Mouse (Mus musculus): ENCODE measurements around the gene Umodl1. TPM values are rescaled to one million over a fixed set of nuclear protein-coding genes. Genes with fewer than 3 reads are reported as not detected.

Gene Umodl1
- total and polyA plus RNA-seq, 3 experiments: 1.0 to 4.5 (median 1.6) TPM

DNA sequence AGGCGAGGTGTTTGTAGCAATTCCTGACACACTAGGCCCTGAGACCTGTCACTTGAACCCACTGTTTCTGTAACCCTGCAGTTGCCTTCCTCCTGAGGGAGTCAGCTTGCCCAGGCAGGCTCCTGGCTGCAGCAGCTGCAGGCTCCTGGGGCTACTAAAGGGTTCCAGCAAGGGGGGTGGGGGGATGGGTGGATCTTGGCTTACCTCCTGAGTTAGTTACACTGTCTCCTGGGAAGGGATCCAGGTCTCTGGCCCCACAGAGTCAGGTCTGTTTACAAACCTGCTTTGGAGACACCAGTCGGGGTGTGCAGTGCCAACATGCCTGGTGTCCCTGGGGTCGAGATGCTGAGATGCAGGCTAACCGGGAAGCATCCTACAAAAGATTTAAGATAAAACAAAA lies 15.5 kb downstream of the Umodl1 start:
- H3K36me3 ChIP-seq (replicated peaks in 1 of 2; ENCODE audit: control insufficient read depth in 1 of 2, insufficient read depth in 1 of 2, low read length in 1 of 2): no peaks in the 10 kb centered on the region
- H3K79me2 ChIP-seq (replicated peaks; ENCODE audit: control insufficient read depth, extremely low read depth, insufficient read depth, poor library complexity, severe bottlenecking): no peaks in the 10 kb centered on the region
- dilution Hi-C loops (cut with MboI; ENCODE audit: extremely low pct_ligation_motif_present, extremely low pct_unique_long_range_greater_than_20kb, low sequenced_read_pairs) (no loop called here), in situ Hi-C loops (cut with MboI; ENCODE audit: low pct_ligation_motif_present, low pct_unique_long_range_greater_than_20kb, low sequenced_read_pairs) (no loop called here)
- peaks cover 2 to 3% of the 10 kb centered on the region in 2 experiments; a peak in 3 of 4 replicates for H3K4me1 ChIP-seq (ENCODE audit: control insufficient read depth in 1 of 2, insufficient read depth in 2 of 2)
- H3K9me3 ChIP-seq (replicated peaks; ENCODE audit: low read length): no peaks in the 10 kb centered on the region
- H3K4me3 ChIP-seq (replicated peaks in 1 of 3; ENCODE audit: low read depth in 2 of 3, low read length in 2 of 3, poor library complexity in 1 of 3): no peak overlapping the region
- no peak for DNase-seq (ENCODE audit: extremely low read depth)
- TF ChIP-seq JUN (IDR thresholded peaks at IDR 0.05; ENCODE audit: insufficient read depth, low read depth, low read length): no peak
- H3K4me2 ChIP-seq (ENCODE audit: insufficient read depth, low read depth, poor library complexity, severe bottlenecking): no peak overlapping the region
- H3K27me3 ChIP-seq (replicated peaks): peaks cover 3% of the 10 kb centered on the region
- H3K9ac ChIP-seq (ENCODE audit: insufficient read depth, low read depth): no peak overlapping the region
- H3K27ac ChIP-seq (ENCODE audit: insufficient read depth, low read depth): no peak overlapping the region

DNA sequence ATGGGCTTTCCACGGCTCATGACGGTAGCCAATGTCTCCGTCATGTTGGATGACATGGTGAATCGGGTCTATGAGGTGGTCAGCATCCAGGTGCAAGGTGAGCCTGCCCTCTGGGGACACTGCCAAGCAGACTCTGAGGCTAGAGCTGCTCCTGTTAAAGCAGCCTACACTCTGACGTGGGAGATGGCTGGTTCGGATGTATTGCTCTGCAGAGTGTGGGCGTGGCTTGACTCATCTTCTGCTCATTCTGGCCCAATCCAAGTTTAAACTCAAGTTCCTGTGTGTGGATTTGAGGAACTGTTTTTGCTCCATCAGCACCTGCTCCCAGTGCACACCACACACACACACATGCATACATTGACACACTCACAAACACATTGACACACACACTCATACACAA lies 17.4 kb downstream of the Umodl1 start:
- H3K4me2 ChIP-seq (ENCODE audit: insufficient read depth, low read depth, poor library complexity, severe bottlenecking): no peak overlapping the region
- no peak overlapping the region for H3K9ac ChIP-seq (ENCODE audit: insufficient read depth, low read depth)
- H3K9me3 ChIP-seq (replicated peaks; ENCODE audit: low read length): peaks cover 2% of the 10 kb centered on the region
- no peaks in the 10 kb centered on the region for H3K79me2 ChIP-seq (replicated peaks; ENCODE audit: control insufficient read depth, extremely low read depth, insufficient read depth, poor library complexity, severe bottlenecking)
- H3K4me1 ChIP-seq (ENCODE audit: control insufficient read depth in 1 of 2, insufficient read depth in 2 of 2): peaks cover 2 to 3% of the 10 kb centered on the region in 2 experiments; a peak in 3 of 4 replicates
- no peak for TF ChIP-seq BHLHE40 (IDR thresholded peaks at IDR 0.05; ENCODE audit: low read depth, low read length)
- no peak for TF ChIP-seq MEF2A (IDR thresholded peaks at IDR 0.05; ENCODE audit: borderline replicate concordance, low read depth, low read length)
- no peak for TF ChIP-seq MAFK (IDR thresholded peaks at IDR 0.05; ENCODE audit: insufficient replicate concordance, low read length)
- no peak for TF ChIP-seq ZKSCAN1 (IDR thresholded peaks at IDR 0.05; ENCODE audit: borderline replicate concordance, low read depth, low read length)
- no peak for TF ChIP-seq CHD1 (IDR thresholded peaks at IDR 0.05; ENCODE audit: low read depth, low read length)
- H3K36me3 ChIP-seq (replicated peaks in 1 of 2; ENCODE audit: control insufficient read depth in 1 of 2, insufficient read depth in 1 of 2, low read length in 1 of 2): no peaks in the 10 kb centered on the region
- H3K27ac ChIP-seq (ENCODE audit: insufficient read depth, low read depth): no peak overlapping the region
- in situ Hi-C loops (cut with MboI; ENCODE audit: low pct_ligation_motif_present, low pct_unique_long_range_greater_than_20kb, low sequenced_read_pairs): no loop called here
- no peak for DNase-seq (ENCODE audit: extremely low read depth)
- no peak overlapping the region for H3K4me3 ChIP-seq (replicated peaks in 1 of 3; ENCODE audit: low read depth in 2 of 3, low read length in 2 of 3, poor library complexity in 1 of 3)
- H3K27me3 ChIP-seq (replicated peaks): peaks cover 16% of the 10 kb centered on the region
- dilution Hi-C loops (cut with MboI; ENCODE audit: extremely low pct_ligation_motif_present, extremely low pct_unique_long_range_greater_than_20kb, low sequenced_read_pairs): no loop called here

DNA sequence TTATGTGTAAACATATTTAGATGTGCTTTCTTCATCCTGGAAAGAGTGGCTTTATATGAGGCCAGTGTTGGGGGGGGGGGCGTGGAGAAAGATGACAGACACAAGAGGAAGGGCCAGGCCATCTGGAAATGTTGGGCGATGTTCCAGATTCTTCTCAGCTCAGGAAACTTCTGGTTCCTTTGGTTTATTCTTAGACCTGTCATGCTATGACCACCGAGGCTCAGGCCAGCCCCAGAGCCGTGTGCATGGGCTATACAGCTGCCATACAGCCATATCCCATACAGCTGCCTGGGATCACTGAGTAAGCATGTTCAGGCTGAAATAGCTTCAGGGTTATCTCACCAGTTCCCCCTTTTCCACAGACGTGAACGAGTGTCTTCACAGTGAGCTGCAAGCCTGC lies 18.9 kb downstream of the Umodl1 start:
- H3K9me3 ChIP-seq (replicated peaks; ENCODE audit: low read length): peaks cover 2% of the 10 kb centered on the region

More for the DNA sequence above, 18.9 kb downstream of the Umodl1 start:
- dilution Hi-C loops (cut with MboI; ENCODE audit: extremely low pct_ligation_motif_present, extremely low pct_unique_long_range_greater_than_20kb, low sequenced_read_pairs): no loop called here
- peaks cover 27% of the 10 kb centered on the region for H3K27me3 ChIP-seq (replicated peaks)
- TF ChIP-seq SMC3 (IDR thresholded peaks at IDR 0.05; ENCODE audit: low read depth, low read length): no peak
- TF ChIP-seq JUND (conservative IDR thresholded peaks at IDR 0.05; ENCODE audit: low read depth, low read length): no peak
- no peak for TF ChIP-seq TCF12 (IDR thresholded peaks at IDR 0.05; ENCODE audit: low read depth, low read length)
- no peak for TF ChIP-seq RCOR1 (conservative IDR thresholded peaks at IDR 0.05; ENCODE audit: low read depth, low read length)
- TF ChIP-seq NELFE (IDR thresholded peaks at IDR 0.05; ENCODE audit: low read depth, low read length): no peak
- no peak for TF ChIP-seq BHLHE40 (IDR thresholded peaks at IDR 0.05; ENCODE audit: low read depth, low read length)
- no peak for TF ChIP-seq ZKSCAN1 (IDR thresholded peaks at IDR 0.05; ENCODE audit: borderline replicate concordance, low read depth, low read length)
- no peak for TF ChIP-seq CHD2 (IDR thresholded peaks at IDR 0.05; ENCODE audit: low read length)
- TF ChIP-seq POLR2AphosphoS2 (IDR thresholded peaks at IDR 0.05; ENCODE audit: low read depth, low read length): no peak
- TF ChIP-seq GABPA (IDR thresholded peaks at IDR 0.05; ENCODE audit: insufficient replicate concordance, low read depth, low read length): no peak
- no peak for TF ChIP-seq ZNF384 (IDR thresholded peaks at IDR 0.05; ENCODE audit: low read depth, low read length)
- no peak for TF ChIP-seq NRF1 (IDR thresholded peaks at IDR 0.05; ENCODE audit: low read depth, low read length)
- no peak for TF ChIP-seq MAX (IDR thresholded peaks at IDR 0.05; ENCODE audit: low read length)
- TF ChIP-seq ZMIZ1 (IDR thresholded peaks at IDR 0.05; ENCODE audit: low read depth, low read length): no peak
- TF ChIP-seq MYC (IDR thresholded peaks at IDR 0.05; ENCODE audit: low read depth, low read length): no peak
- no peak for TF ChIP-seq SIN3A (IDR thresholded peaks at IDR 0.05; ENCODE audit: low read length)
- no peak for TF ChIP-seq JUN (IDR thresholded peaks at IDR 0.05; ENCODE audit: insufficient read depth, low read depth, low read length)
- no peak overlapping the region for H3K9ac ChIP-seq (ENCODE audit: insufficient read depth, low read depth)
- H3K79me2 ChIP-seq (replicated peaks; ENCODE audit: control insufficient read depth, extremely low read depth, insufficient read depth, poor library complexity, severe bottlenecking): no peaks in the 10 kb centered on the region
- no peak overlapping the region for H3K27ac ChIP-seq (ENCODE audit: insufficient read depth, low read depth)
- H3K4me1 ChIP-seq (ENCODE audit: control insufficient read depth in 1 of 2, insufficient read depth in 2 of 2): peaks cover 2 to 3% of the 10 kb centered on the region in 2 experiments; a peak in 3 of 4 replicates
- no peaks in the 10 kb centered on the region for H3K36me3 ChIP-seq (replicated peaks in 1 of 2; ENCODE audit: control insufficient read depth in 1 of 2, insufficient read depth in 1 of 2, low read length in 1 of 2)
- no peak overlapping the region for H3K4me2 ChIP-seq (ENCODE audit: insufficient read depth, low read depth, poor library complexity, severe bottlenecking)
- no peak for DNase-seq (ENCODE audit: extremely low read depth)
- in situ Hi-C loops (cut with MboI; ENCODE audit: low pct_ligation_motif_present, low pct_unique_long_range_greater_than_20kb, low sequenced_read_pairs): no loop called here
- H3K4me3 ChIP-seq (replicated peaks in 1 of 3; ENCODE audit: low read depth in 2 of 3, low read length in 2 of 3, poor library complexity in 1 of 3): no peak overlapping the region

Data from CH12.LX (cell line).